ENCODE assay signal across 13 mouse cellular contexts in the genomic region with DNA sequence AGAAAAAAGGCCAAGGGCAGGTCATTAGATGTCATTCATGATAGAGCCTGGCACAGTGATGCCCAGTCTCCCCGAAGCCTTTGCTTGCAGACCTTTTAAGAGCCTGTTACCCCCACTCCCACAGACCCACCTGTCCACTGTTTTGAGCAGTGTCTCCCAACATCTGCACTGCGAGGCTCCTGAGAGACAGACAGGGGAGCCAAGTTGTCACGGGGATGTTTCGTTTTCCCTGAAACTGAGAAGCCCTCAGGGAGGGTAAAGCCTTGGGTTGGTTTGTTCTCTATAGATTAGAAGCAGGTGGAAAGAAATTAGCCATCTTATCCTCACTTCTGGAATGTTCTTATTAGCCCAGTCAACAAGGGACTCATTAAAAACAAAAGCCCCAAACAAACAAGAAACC. TPM values are rescaled to one million over a fixed set of nuclear protein-coding genes. Genes with fewer than 3 reads are reported as not detected.
DNase-seq lines count a peak whose midpoint lies in the region; ATAC-seq lines count a peak whose summit lies in the region.
"Had no signal": no experiment of that assay in that cellular context is flagged by ENCODE, and none has a peak within 500 bp of the region (broad histone marks: within the 10 kb centered on the region; RNA-seq: fewer than 3 reads in every experiment).

No protein-coding gene starts in this region.

- no peaks in the 10 kb centered on the region for H3K9me3 ChIP-seq in heart, embryonic 11.5 days (replicated peaks; ENCODE audit: control insufficient read depth, low read length)
- H3K9me3 ChIP-seq in midbrain, embryonic 10.5 days (replicated peaks), result no peaks in the 10 kb centered on the region
- H3K9me3 ChIP-seq in midbrain, embryonic 16.5 days (replicated peaks; ENCODE audit: control insufficient read depth, low read length, poor library complexity, severe bottlenecking), result no peaks in the 10 kb centered on the region
- no peaks in the 10 kb centered on the region for H3K9me3 ChIP-seq in hindbrain, embryonic 13.5 days

- H3K9ac ChIP-seq in heart, embryonic 11.5 days (ENCODE audit: low read depth, low read length), result no peak overlapping the region
- H3K9ac ChIP-seq in midbrain, embryonic 16.5 days (ENCODE audit: low read depth, low read length), result no peak overlapping the region
- no peak overlapping the region for H3K9ac ChIP-seq in hindbrain, embryonic 13.5 days

- H3K4me3 ChIP-seq in heart, embryonic 11.5 days (ENCODE audit: low read depth, low read length), result no peak overlapping the region
- no peak overlapping the region for H3K4me3 ChIP-seq in midbrain, embryonic 10.5 days
- H3K4me3 ChIP-seq in midbrain, embryonic 16.5 days (ENCODE audit: low read depth, low read length), result no peak overlapping the region
- no peak overlapping the region for H3K4me3 ChIP-seq in hindbrain, embryonic 13.5 days
- H3K4me3 ChIP-seq in macrophage (ENCODE audit: inconsistent target), result peak overlapping the region; percentile 18

- H3K36me3 ChIP-seq in heart, embryonic 11.5 days (ENCODE audit: control insufficient read depth, insufficient read depth, low read length), result no peaks in the 10 kb centered on the region
- H3K36me3 ChIP-seq in midbrain, embryonic 10.5 days, result no peaks in the 10 kb centered on the region
- H3K36me3 ChIP-seq in midbrain, embryonic 16.5 days (ENCODE audit: control insufficient read depth, insufficient read depth, low read length), result no peaks in the 10 kb centered on the region
- H3K36me3 ChIP-seq in hindbrain, embryonic 13.5 days, result no peaks in the 10 kb centered on the region
- no peaks in the 10 kb centered on the region for H3K36me3 ChIP-seq in macrophage (ENCODE audit: inconsistent target)

- no peak for ATAC-seq in heart, embryonic 11.5 days (replicated peaks; ENCODE audit: insufficient number of reproducible peaks, low FRiP score, low TSS enrichment)
- no peak for ATAC-seq in midbrain, embryonic 16.5 days
- no peak for ATAC-seq in hindbrain, embryonic 13.5 days (ENCODE audit: low FRiP score)
- ATAC-seq in erythroblast, adult 5-6 weeks (replicated peaks; ENCODE audit: low FRiP score, poor library complexity, severe bottlenecking), result no peak

- no peaks in the 10 kb centered on the region for H3K79me2 ChIP-seq in macrophage (ENCODE audit: inconsistent target)

- peaks cover 12% of the 10 kb centered on the region; the same call in 1 of the 2 replicates for H3K4me1 ChIP-seq in heart, embryonic 11.5 days (ENCODE audit: control insufficient read depth, insufficient read depth, low read length)
- peaks cover 80% of the 10 kb centered on the region for H3K4me1 ChIP-seq in midbrain, embryonic 10.5 days
- H3K4me1 ChIP-seq in midbrain, embryonic 16.5 days (ENCODE audit: control insufficient read depth, insufficient read depth, low read length), result peaks cover 29% of the 10 kb centered on the region
- H3K4me1 ChIP-seq in hindbrain, embryonic 13.5 days (replicated peaks), result peaks cover 60% of the 10 kb centered on the region

- 47% methylated on average over 4 of the region's 4 CpGs for WGBS in heart, embryonic 11.5 days (ENCODE audit: insufficient replicate concordance)
- WGBS in midbrain, embryonic 10.5 days, result 49% methylated on average over 4 of the region's 4 CpGs
- 36% methylated on average over 4 of the region's 4 CpGs for WGBS in midbrain, embryonic 16.5 days
- WGBS in hindbrain, embryonic 13.5 days, result 31% methylated on average over 4 of the region's 4 CpGs
- WGBS in macrophage (ENCODE audit: missing documents), result 20% methylated on average over 4 of the region's 4 CpGs

- H3K4me2 ChIP-seq in heart, embryonic 11.5 days, result no peak overlapping the region
- no peak overlapping the region for H3K4me2 ChIP-seq in midbrain, embryonic 16.5 days (ENCODE audit: low read length)
- no peak overlapping the region for H3K4me2 ChIP-seq in hindbrain, embryonic 13.5 days

- intact Hi-C loops in heart, postnatal 14 days (cut with DNase I), result no loop called here

- 0 out of 2 replicates have a peak overlapping the region, but pooled peaks have one; percentile 7 for H3K27ac ChIP-seq in heart, embryonic 11.5 days (ENCODE audit: low read depth, low read length)
- H3K27ac ChIP-seq in midbrain, embryonic 10.5 days (replicated peaks), result peak overlapping the region; percentile 93
- H3K27ac ChIP-seq in midbrain, embryonic 16.5 days (ENCODE audit: low read length), result no peak overlapping the region
- H3K27ac ChIP-seq in hindbrain, embryonic 13.5 days, result peak overlapping the region; percentile 88
- H3K27ac ChIP-seq in macrophage, result peak overlapping the region; percentile 94

- no peaks in the 10 kb centered on the region for H3K27me3 ChIP-seq in heart, embryonic 11.5 days (ENCODE audit: control insufficient read depth, insufficient read depth, low read length)
- H3K27me3 ChIP-seq in midbrain, embryonic 10.5 days (ENCODE audit: low read depth, poor library complexity, severe bottlenecking), result peaks cover 13% of the 10 kb centered on the region; the same call in 1 of the 2 replicates
- H3K27me3 ChIP-seq in midbrain, embryonic 16.5 days (ENCODE audit: control insufficient read depth, insufficient read depth, low read depth, low read length), result no peaks in the 10 kb centered on the region
- H3K27me3 ChIP-seq in hindbrain, embryonic 13.5 days, result 0 out of 2 replicates have a peak, but pooled peaks cover 7% of the 10 kb centered on the region

- DNase-seq in heart, postnatal 14 days, result no peak
- DNase-seq in midbrain, embryonic 10.5 days (ENCODE audit: low spot score), result no peak
- no peak for DNase-seq in cerebellum, postnatal 10 days
- DNase-seq: cerebellum, postnatal 14 days had no signal

RNA-seq across cellular contexts. Expression of a gene that starts 30.6 kb away (rescaled TPM):
- polyA plus RNA-seq in heart, embryonic 11.5 days (2014; fragmentation: Nextera tagmentation; extraction: Ambion mirVana), result 87.3 and 88.4 TPM in 2 replicates
- total RNA-seq in heart, postnatal 14 days (2021), result 100 to 1,000 TPM; 226 to 277 TPM
- polyA plus RNA-seq in midbrain, embryonic 10.5 days (2016; fragmentation: Nextera tagmentation; extraction: Ambion mirVana), result 70.6 and 78.8 TPM in 2 replicates
- polyA plus RNA-seq in midbrain, embryonic 16.5 days (2015; fragmentation: Nextera tagmentation; extraction: Ambion mirVana), result 65.4 and 66.9 TPM in 2 replicates
- polyA plus RNA-seq in hindbrain, embryonic 13.5 days (2015; fragmentation: Nextera tagmentation; extraction: Ambion mirVana), result 71.1 TPM in 2 replicates
- total RNA-seq in macrophage (2018; cell fraction: chromatin; rRNA removed), result 10 to 100 TPM in 6 of 26 experiments, 1 to 10 TPM in 19, under 1 TPM in 1; 0.94 to 26.1 (median 6.9) TPM
- 10 to 100 TPM; 27.0 to 57.5 (median 42.0) TPM for total RNA-seq in macrophage (2018; cell fraction: cytosol; rRNA removed)
- 10 to 100 TPM in 16 of 26 experiments, 1 to 10 TPM in 10; 5.0 to 27.1 (median 11.5) TPM for total RNA-seq in macrophage (2018; cell fraction: nucleus; rRNA removed)
- polyA plus RNA-seq in macrophage (2018), result 52.7 to 85.2 TPM (median 53.4 TPM) in 3 replicates
- 16.9 and 19.2 TPM in 2 replicates for total RNA-seq in erythroblast, adult 5-6 weeks (2015; ENCODE audit: low replicate concordance)
- 10.1 and 51.3 TPM in 2 replicates for total RNA-seq in erythroblast, adult 5-6 weeks (2017; ENCODE audit: low replicate concordance)

RNA-seq across cellular contexts. Expression of a gene that starts 59.1 kb away (rescaled TPM):
- not detected in 2 replicates for polyA plus RNA-seq in heart, embryonic 11.5 days (2014; fragmentation: Nextera tagmentation; extraction: Ambion mirVana)
- total RNA-seq in heart, postnatal 14 days (2021), result not detected
- polyA plus RNA-seq in midbrain, embryonic 10.5 days (2016; fragmentation: Nextera tagmentation; extraction: Ambion mirVana), result 4.7 and 6.0 TPM in 2 replicates
- polyA plus RNA-seq in midbrain, embryonic 16.5 days (2015; fragmentation: Nextera tagmentation; extraction: Ambion mirVana), result 0.17 TPM in 1 of 2 replicates, not detected in the other
- 1.3 and 1.7 TPM in 2 replicates for polyA plus RNA-seq in hindbrain, embryonic 13.5 days (2015; fragmentation: Nextera tagmentation; extraction: Ambion mirVana)
- not detected for total RNA-seq in macrophage (2018; cell fraction: chromatin; rRNA removed)
- total RNA-seq in macrophage (2018; cell fraction: cytosol; rRNA removed), result not detected
- total RNA-seq in macrophage (2018; cell fraction: nucleus; rRNA removed), result not detected
- polyA plus RNA-seq in macrophage (2018), result not detected in 3 replicates
- not detected in 2 replicates for total RNA-seq in erythroblast, adult 5-6 weeks (2015; ENCODE audit: low replicate concordance)
- total RNA-seq in erythroblast, adult 5-6 weeks (2017; ENCODE audit: low replicate concordance), result not detected in 2 replicates
- total RNA-seq: gastrocnemius, postnatal 14 days had no signal
- polyA plus RNA-seq: CD4-positive, CD25-positive, alpha-beta regulatory T cell, adult 4 months; large intestine, adult 2 months; thymus, adult 2 months had no signal
